Mouse (Mus musculus) liver, embryonic 14 days (tissue): ENCODE results near the gene Spry1. TPM values are rescaled to one million over a fixed set of nuclear protein-coding genes. Genes with fewer than 3 reads are reported as not detected.

Experiments used
- polyA plus RNA-seq: library from polyadenylated mRNA; depleted of rRNA; stranded (reverse); fragments of >200 nt; gene quantifications from 2 replicates; pipeline ENCODE4 v1.2.3, GENCODE M21; 2012; rRNA removed

Gene Spry1
- 3.3 and 3.4 TPM in 2 replicates for polyA plus RNA-seq

GRCm38 (mm10) chr3:37639690-37640089 lies at the start of gene Spry1:
TSS of gene Spry1 (plus strand) at chr3:37639947.

Other genes with a start within 250 kb of the Spry1 start
- 6.4 and 7.3 TPM in 2 replicates for gene Spata5, start 220.1 kb upstream of the Spry1 start, polyA plus RNA-seq
- gene Nudt6, start 219.7 kb upstream of the Spry1 start, polyA plus RNA-seq: 3.4 and 4.0 TPM in 2 replicates
- gene Gm5148, start 84.5 kb downstream of the Spry1 start, polyA plus RNA-seq: 1.4 and 1.5 TPM in 2 replicates